Mouse (Mus musculus): ENCODE results near the gene Foxn3. TPM values are rescaled to one million over a fixed set of nuclear protein-coding genes. Genes with fewer than 3 reads are reported as not detected.

The Foxn3 gene
- 88.9 TPM for polyA plus RNA-seq (2017; shearing (Covaris generic))

DNA sequence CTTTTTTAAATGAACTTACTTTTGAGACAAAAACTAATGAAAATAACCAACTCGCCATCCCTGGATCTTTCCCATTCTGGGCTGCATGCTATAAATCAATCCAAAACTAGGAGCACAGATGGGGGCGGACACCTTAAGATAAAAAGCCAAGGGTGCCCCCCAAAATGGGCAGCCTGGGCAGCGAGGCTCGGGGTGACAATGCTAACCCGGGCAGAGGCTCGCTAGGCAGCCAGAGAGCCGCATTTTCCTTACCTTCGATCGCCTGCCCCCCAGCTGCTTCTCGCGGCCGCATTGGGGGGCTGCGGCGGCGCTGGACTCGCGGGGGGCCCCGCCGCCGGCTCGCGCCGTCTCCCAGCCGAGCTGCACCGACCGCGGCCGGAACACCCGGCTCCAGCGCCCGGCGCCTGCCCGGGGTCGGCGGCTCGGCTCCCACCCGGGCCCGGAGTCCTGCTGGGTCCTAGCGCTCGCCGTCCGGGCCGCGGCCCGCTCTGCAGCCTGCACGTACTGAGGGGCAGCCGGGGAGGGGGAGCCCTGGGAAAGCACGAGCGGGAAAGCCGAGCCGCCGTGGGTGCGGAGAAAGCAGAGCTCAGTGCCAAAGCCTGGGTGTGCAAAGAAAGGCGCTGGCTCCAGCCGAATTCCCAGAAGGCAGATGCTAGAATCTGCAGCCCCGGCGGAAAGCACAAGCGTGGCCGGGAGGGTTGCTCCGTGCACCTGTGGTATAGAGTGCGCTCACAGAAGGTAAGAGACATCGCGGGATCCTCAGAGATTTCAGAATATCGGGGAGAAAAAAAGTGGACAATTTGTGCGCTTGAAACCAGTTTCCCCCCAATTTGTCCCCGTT is at the start of gene Foxn3:
TSS of gene Foxn3 (minus strand) at position 364 of the 841 bp plus-strand sequence.

Measured in activated CD4-positive, CD25-positive, alpha-beta regulatory T cell, adult 9 weeks (primary cell).